Mouse (Mus musculus) cerebellum, postnatal 10 days (tissue): ENCODE measurements around the gene Gm14403.
"Not testable (repeated sequence)": the region's sequence is repeated elsewhere in the genome, so short reads cannot be mapped to it uniquely, and the experiment has no call there.

Source experiments
- DNase-seq, 2 experiments: peaks; one replicate each; pipeline ENCODE4 v3.0.0; 2021; ENCODE audit warnings: mixed read lengths in 2 of 2

Gm14403 gene

GRCm38 (mm10) chr2:177498067-177498466, at the start of gene Gm14403:
Gene Gm14403, plus strand, starts transcription at chr2:177498215.
- peak; percentile 53 to 55 for DNase-seq

- DNase-seq, result peak; percentile 13 to 28
Observed at GRCm38 (mm10) chr2:177464676-177465075, 33.3 kb upstream of the Gm14403 start, which contains the start of gene Zfp970. Gene Zfp970, plus strand, starts transcription at chr2:177464733.

- not testable (repeated sequence) for DNase-seq
Observed at GRCm38 (mm10) chr2:177468222-177468621, 29.8 kb upstream of the Gm14403 start.

GRCm38 (mm10) chr2:177472261-177472660, 25.8 kb upstream of the Gm14403 start:
- not testable (repeated sequence) for DNase-seq

- DNase-seq, result not testable (repeated sequence)
Observed at GRCm38 (mm10) chr2:177481971-177482370, 16.0 kb upstream of the Gm14403 start.

GRCm38 (mm10) chr2:177483238-177483948, 14.6 kb upstream of the Gm14403 start:
- not testable (repeated sequence) for DNase-seq

- not testable (repeated sequence) for DNase-seq
Observed at GRCm38 (mm10) chr2:177499182-177499581, 1.2 kb downstream of the Gm14403 start.

GRCm38 (mm10) chr2:177505211-177505719, 7.2 kb downstream of the Gm14403 start:
- DNase-seq, result not testable (repeated sequence)

- not testable (repeated sequence) for DNase-seq
Observed at GRCm38 (mm10) chr2:177511381-177511780, 13.4 kb downstream of the Gm14403 start.

GRCm38 (mm10) chr2:177511972-177512371, 14.0 kb downstream of the Gm14403 start:
- DNase-seq, result not testable (repeated sequence)

GRCm38 (mm10) chr2:177513991-177514479, 16.0 kb downstream of the Gm14403 start:
- DNase-seq, result not testable (repeated sequence)

- not testable (repeated sequence) for DNase-seq
Observed at GRCm38 (mm10) chr2:177517746-177518145, 19.7 kb downstream of the Gm14403 start.

- not testable (repeated sequence) for DNase-seq
Observed at GRCm38 (mm10) chr2:177518354-177518753, 20.3 kb downstream of the Gm14403 start.

GRCm38 (mm10) chr2:177518960-177519359, 20.9 kb downstream of the Gm14403 start:
- DNase-seq, result not testable (repeated sequence)

- no peak for DNase-seq
Observed at GRCm38 (mm10) chr2:177520035-177520434, 22.0 kb downstream of the Gm14403 start.

GRCm38 (mm10) chr2:177523061-177523460, 25.0 kb downstream of the Gm14403 start:
- DNase-seq, result no peak

- not testable (repeated sequence) for DNase-seq
Observed at GRCm38 (mm10) chr2:177523674-177524073, 25.7 kb downstream of the Gm14403 start.

GRCm38 (mm10) chr2:177524171-177524570, 26.2 kb downstream of the Gm14403 start:
- not testable (repeated sequence) for DNase-seq

- DNase-seq, result no peak
Observed at GRCm38 (mm10) chr2:177535876-177536275, 37.9 kb downstream of the Gm14403 start.

- not testable (repeated sequence) for DNase-seq
Observed at GRCm38 (mm10) chr2:177537141-177537540, 39.1 kb downstream of the Gm14403 start.

GRCm38 (mm10) chr2:177537717-177538116, 39.7 kb downstream of the Gm14403 start:
- not testable (repeated sequence) for DNase-seq

- DNase-seq, result not testable (repeated sequence)
Observed at GRCm38 (mm10) chr2:177555261-177555660, 57.2 kb downstream of the Gm14403 start.
